Mouse (Mus musculus): ENCODE data around the gene Dcun1d3.

Dcun1d3 gene

DNA sequence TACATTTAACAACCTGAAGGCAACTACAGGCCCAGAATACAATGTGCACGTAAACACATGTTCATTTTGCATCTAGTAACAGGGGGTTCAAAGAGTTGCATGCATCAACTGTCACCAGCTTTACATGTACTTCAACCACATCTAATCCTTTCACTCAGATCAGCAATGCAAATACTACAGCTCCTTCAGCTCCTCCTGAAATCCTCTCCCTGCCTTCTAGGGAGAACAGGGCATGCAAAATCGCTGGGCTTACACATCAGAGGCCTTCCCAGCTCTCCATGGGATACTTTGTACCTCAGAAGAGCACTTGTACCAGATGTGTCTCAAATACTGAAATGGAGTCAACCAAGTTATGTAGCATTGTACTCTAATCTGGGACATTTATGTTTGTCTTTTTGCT lies 23.0 kb downstream of the Dcun1d3 start:
- DNase-seq (ENCODE audit: low spot score in 2 of 2): no peak

- no peak for DNase-seq (ENCODE audit: low spot score in 2 of 2)
Observed at GRCm38 (mm10) chr7:119872204-119872603, 23.9 kb downstream of the Dcun1d3 start.

- DNase-seq (ENCODE audit: low spot score in 2 of 2): no peak
Observed at GRCm38 (mm10) chr7:119866136-119866535, 30.0 kb downstream of the Dcun1d3 start.

GRCm38 (mm10) chr7:119864500-119864899 lies 31.6 kb downstream of the Dcun1d3 start:
- no peak for DNase-seq (ENCODE audit: low spot score in 2 of 2)

GRCm38 (mm10) chr7:119862167-119862566 lies 33.9 kb downstream of the Dcun1d3 start:
- DNase-seq (ENCODE audit: low spot score in 2 of 2): no peak

DNA sequence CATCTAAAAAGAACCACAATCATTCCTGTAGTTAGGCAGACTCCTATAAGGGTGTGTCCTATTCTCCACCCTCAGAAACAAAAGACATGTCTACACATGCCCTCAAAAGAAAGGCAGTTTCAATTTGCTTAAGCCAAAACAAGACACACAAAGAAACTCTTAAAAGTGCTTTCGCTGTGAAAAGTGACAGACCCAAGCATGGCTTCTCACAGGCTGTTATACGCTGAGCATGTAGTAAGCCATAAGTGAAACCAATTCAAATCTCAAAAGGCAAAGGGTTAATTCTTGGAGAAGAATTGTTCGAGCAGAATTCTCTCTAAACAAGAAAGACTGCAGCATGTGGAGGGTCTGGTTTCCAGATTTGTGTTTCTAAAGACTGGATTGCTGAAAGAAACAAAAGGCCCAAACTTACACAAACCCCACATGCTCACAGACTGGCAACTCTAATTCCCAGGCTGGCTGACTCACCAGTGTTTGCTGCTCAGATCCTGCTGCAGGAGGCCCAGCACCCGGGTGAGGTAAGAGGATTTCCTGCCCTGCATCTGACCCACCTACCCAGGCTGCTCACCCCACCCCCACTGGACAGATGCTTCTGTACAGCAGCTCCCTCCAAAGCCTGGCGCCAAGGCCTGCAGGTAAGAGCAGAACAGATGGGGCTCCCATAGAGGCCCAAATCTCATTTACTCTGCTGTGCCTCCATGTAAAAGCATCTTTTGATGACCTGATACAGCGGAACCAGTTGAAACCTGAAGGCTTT lies 34.6 kb downstream of the Dcun1d3 start:
- DNase-seq (ENCODE audit: low spot score in 2 of 2): peak; percentile 25 to 46

GRCm38 (mm10) chr7:119860971-119861334 lies 35.1 kb downstream of the Dcun1d3 start:
- no peak for DNase-seq (ENCODE audit: low spot score in 2 of 2)

DNA sequence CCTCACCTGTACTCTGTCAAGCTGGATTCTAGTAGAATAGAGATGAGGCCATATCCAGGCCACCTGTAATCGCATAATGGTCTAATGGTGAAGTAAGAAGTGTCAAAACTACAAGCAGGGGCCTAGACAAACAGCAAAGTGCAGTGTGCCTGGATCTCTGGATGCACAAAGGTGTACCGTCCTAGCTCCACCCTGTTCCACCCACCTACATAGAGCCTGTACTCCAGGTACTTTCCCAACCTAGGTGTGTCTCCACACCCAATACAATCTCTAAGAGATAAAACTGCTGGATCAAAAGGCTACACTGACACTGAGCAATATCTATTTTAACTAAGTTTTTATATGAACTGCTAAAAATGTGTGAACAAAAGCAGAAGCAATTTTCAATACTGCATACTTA lies 35.5 kb downstream of the Dcun1d3 start:
- no peak for DNase-seq (ENCODE audit: low spot score in 2 of 2)

DNA sequence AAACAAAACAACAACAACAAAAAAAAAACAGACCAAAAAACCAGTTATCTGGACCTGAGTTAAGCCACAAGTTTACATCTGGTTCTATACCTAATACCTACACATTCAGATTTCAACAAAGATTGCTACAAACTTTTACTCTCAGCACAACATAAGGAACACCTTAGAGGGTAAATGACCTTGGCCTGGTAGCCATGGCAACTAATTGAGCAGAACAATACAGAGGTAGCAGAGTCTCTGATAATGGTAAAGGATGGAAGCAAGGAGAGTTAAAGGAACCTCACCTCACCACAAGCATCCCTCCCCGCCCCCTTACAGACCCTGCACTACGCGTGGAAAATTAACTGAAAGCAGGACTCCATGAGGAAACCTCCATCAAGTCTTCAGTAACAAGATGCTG lies 36.0 kb downstream of the Dcun1d3 start:
- DNase-seq (ENCODE audit: low spot score in 2 of 2): no peak

- no peak for DNase-seq (ENCODE audit: low spot score in 2 of 2)
Observed at GRCm38 (mm10) chr7:119859476-119859875, 36.6 kb downstream of the Dcun1d3 start.

DNA sequence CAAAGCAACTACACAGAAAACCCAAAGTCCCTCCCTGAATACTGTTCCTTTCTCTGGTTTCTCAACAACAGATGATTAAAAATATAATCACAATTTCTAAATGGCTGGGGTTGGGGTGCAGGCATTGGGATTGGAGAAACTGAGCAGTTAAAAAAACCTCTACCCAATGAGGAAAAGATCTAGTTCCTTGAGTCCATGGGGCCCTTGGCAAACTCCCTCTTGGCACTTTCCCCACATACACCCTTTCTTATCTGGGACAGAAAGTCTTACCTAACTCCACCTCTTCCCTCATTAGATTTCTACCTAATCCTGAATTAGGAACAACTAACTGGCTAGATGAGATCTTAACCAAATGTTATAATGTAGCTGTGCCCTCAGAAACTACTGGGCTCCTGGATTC lies 41.1 kb downstream of the Dcun1d3 start:
- no peak for DNase-seq (ENCODE audit: low spot score in 2 of 2)

- no peak for DNase-seq (ENCODE audit: low spot score in 2 of 2)
Observed at GRCm38 (mm10) chr7:119854362-119854761, 41.7 kb downstream of the Dcun1d3 start.

DNA sequence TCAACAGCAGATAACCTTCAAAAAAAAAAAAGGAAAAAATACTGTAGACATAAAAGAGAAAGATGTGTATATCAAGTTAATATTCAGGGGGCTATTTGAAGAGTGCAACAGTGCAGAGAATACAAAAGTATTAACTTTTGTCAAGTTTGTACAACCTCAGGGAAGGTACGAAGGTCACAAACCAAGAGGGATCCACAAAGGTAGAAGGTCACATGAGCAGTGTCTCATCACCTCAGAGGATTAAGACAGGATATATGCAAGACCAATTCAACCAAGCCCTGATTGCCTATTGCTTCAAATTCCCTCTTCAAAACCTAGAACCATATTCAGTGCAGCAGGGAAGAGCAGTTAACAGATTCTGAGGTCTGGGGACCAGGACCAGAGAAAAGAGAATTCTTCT lies 42.9 kb downstream of the Dcun1d3 start:
- DNase-seq (ENCODE audit: low spot score in 2 of 2): no peak

DNA sequence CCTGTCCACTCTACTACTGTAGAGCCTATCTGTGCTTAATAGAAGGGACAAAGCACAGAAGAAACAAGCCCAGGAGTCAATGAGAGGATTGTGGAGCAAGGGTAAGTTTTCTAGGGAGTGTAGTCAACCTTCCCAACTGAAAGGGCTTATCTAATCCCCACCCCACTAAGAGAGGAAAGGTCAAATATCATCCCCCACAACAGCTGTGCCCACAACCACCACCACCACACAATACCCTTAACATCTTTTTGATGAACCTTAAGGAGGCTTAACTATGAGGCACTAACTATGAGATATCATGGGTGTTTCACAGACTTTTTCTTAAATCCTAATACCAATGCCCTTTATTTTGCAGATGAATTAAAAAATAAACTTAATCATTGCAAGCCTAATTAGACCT lies 43.6 kb downstream of the Dcun1d3 start:
- DNase-seq (ENCODE audit: low spot score in 2 of 2): no peak

- no peak for DNase-seq (ENCODE audit: low spot score in 2 of 2)
Observed at GRCm38 (mm10) chr7:119850737-119851136, 45.4 kb downstream of the Dcun1d3 start.

DNA sequence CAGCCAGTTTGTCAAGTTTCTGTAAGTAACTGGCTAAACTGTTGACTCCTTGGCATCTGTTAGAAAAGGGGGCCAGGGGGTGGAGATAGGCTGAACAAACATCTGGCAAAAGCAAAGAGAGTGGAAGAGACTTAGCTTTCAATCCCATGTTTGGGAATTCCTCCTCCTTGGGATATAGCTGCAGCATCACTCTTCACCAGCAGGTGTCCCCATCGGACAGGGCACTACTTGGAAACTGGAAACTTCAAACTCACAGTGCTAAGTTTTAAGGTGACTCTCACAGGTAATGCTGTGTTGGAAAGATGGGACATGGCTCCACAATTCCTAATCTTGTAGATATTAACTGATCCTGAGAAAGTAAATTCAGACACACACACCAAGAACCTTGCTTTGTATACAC lies 47.0 kb downstream of the Dcun1d3 start:
- no peak for DNase-seq (ENCODE audit: low spot score in 2 of 2)

GRCm38 (mm10) chr7:119847396-119847795 lies 48.7 kb downstream of the Dcun1d3 start:
- DNase-seq (ENCODE audit: low spot score in 2 of 2): no peak

GRCm38 (mm10) chr7:119845541-119845940 lies 50.6 kb downstream of the Dcun1d3 start:
- DNase-seq (ENCODE audit: low spot score in 2 of 2): no peak

DNA sequence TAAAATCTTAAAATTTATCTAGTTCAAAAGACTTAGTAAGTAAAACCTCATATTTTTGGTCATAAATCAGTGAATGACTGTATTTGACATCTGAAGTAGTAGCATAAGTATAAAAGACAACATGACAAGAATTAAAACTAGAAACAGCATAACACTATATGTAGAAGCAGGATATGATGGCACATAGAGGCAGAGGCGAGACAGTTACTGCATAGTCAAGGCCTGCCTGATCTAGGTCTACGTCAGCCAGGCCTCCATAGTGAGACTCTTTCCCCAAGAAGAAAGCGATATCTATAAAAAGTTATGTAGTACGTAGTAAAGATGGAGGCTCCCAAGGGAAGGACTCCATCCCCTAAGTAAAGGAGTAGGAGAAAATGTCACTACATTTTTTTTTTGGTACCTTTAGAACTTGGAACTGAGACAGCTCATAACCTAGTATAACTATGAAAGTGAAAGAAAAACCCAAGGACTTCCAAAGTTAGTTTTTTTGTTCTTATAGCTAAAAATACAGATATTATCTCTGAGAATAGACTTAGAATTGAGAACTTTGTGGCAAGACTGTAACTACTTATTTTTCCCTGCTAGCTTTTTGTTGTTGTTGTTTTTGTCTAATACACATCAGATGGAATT lies 54.2 kb downstream of the Dcun1d3 start:
- DNase-seq (ENCODE audit: low spot score in 2 of 2): no peak

- DNase-seq (ENCODE audit: low spot score in 2 of 2): peak; percentile 13 to 31
Observed at GRCm38 (mm10) chr7:119835996-119836777, 59.9 kb downstream of the Dcun1d3 start.

DNA sequence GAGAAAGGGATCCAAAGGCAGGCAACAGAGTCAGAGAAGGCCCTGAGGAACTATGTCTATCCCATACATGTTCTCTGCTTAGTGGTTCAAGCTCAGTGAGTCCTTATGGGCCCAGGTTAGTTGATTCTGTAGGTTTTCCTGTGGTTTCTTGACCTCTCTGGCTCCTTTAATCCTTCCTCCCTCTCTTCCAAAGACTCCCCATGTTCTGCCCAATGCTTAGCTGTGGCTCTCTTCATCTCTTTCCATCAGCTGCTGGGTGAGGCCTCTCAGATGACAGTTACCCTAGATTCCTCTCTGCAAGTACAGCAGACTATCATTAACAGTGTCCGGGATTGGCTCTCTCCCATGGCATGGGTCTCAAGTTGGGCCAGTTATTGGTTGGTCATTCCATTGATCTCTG lies 60.7 kb downstream of the Dcun1d3 start:
- no peak for DNase-seq (ENCODE audit: low spot score in 2 of 2)

GRCm38 (mm10) chr7:119808723-119809122 lies 87.4 kb downstream of the Dcun1d3 start:
- DNase-seq (ENCODE audit: low spot score in 2 of 2): no peak

DNA sequence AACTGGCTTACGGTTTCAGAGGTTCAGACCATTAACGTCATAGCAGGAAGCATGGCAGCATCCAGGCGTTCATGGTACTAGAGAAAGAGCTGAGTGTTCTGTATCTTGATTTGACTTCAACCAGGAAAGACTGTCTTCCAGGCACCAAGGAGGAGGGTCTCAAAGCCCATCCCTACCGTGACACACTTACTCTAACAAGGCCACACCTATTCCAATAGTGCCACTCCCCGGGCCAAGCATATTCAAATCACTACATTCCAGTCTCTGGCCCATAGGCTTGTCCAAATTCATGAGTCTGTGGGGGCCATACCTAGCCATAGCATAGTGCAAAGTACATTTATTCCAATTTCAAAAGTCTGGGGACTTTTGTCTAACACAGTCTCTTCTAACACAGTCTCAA lies 88.7 kb downstream of the Dcun1d3 start:
- no peak for DNase-seq (ENCODE audit: low spot score in 2 of 2)

All from spleen, postnatal 36 days (tissue).